Mouse (Mus musculus): ENCODE results near the gene Mapkap1. TPM values are rescaled to one million over a fixed set of nuclear protein-coding genes. Genes with fewer than 3 reads are reported as not detected.

Gene Mapkap1
- polyA plus RNA-seq, 1 experiment from 2014 or later: 108 TPM

GRCm38 (mm10) chr2:34599606-34600255, 193.2 kb downstream of the Mapkap1 start:
- WGBS: 59% methylated on average over 5 of the region's 5 CpGs
- H3K9ac ChIP-seq (ENCODE audit: low read length): no peak overlapping the region
- H3K27me3 ChIP-seq (ENCODE audit: control insufficient read depth, insufficient read depth, low read length): no peaks in the 10 kb centered on the region
- ATAC-seq (ENCODE audit: insufficient read depth, low FRiP score, low TSS enrichment): no peak
- peaks cover 40% of the 10 kb centered on the region for H3K4me1 ChIP-seq (ENCODE audit: control insufficient read depth, insufficient read depth, low read length)
- no peak overlapping the region for H3K4me2 ChIP-seq (ENCODE audit: low read depth)
- no peak overlapping the region for H3K27ac ChIP-seq (ENCODE audit: low read depth, low read length)
- DNase-seq (ENCODE audit: low spot score): no peak
- no peaks in the 10 kb centered on the region for H3K36me3 ChIP-seq (ENCODE audit: control insufficient read depth, insufficient read depth, low read length)
- no peaks in the 10 kb centered on the region for H3K9me3 ChIP-seq (ENCODE audit: control insufficient read depth, low read length)
- H3K4me3 ChIP-seq (ENCODE audit: low read depth, low read length): no peak overlapping the region

DNA sequence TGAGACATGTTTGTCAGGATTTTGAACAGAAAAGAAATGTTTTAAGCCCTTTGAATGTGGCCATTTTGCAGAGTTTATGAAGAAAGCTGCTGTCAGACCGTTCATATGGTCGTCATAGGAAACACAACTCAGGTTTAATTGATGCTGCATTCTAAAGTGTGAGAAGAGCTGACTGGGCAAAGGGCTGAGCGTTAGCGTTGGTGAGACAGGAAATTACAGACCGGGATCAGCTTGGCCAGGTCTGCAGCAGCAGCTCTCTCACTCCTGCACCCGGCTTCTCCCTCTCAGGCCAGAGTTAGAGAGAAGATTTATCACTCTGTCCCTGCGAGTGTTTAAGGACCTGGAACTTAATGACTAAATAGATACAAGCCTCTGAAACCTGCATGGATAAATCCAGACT, 194.2 kb downstream of the Mapkap1 start:
- WGBS: 10% methylated on average over 7 of the region's 7 CpGs
- Histone ChIP-seq H3K4me2 (ENCODE audit: low read depth) (no peak overlapping the region), H3K9ac (ENCODE audit: low read length) (no peak overlapping the region), H3K9me3 (ENCODE audit: control insufficient read depth, low read length) (no peaks in the 10 kb centered on the region), H3K4me3 (ENCODE audit: low read depth, low read length) (no peak overlapping the region), H3K27ac (ENCODE audit: low read depth, low read length) (0 out of 2 replicates have a peak overlapping the region, but pooled peaks have one; percentile 0), H3K36me3 (ENCODE audit: control insufficient read depth, insufficient read depth, low read length) (no peaks in the 10 kb centered on the region), H3K4me1 (ENCODE audit: control insufficient read depth, insufficient read depth, low read length) (peaks cover 40% of the 10 kb centered on the region), H3K27me3 (ENCODE audit: control insufficient read depth, insufficient read depth, low read length) (no peaks in the 10 kb centered on the region)
- no peak for ATAC-seq (ENCODE audit: insufficient read depth, low FRiP score, low TSS enrichment)
- DNase-seq (ENCODE audit: low spot score): no peak

DNA sequence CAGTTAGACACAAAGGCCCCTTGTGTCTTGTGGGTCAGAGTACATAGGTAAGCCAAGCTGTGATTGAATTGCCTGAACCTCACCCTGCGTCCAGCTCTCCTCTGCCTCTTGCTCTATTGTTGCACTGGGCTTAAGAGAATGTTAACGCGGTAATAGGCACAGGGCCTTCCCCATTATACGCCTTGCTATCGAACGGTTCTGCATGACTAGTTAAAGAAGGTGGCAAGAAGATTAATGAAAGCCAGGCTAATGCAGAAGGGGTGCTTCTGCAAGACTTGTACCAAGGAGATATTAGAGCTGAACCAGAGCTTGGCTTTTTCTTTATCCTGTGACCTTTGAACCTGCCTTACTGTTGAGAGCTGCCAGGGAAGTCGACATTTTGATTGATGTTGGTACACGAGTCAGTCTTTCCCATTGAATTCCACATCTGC, 195.6 kb downstream of the Mapkap1 start:
- peak; percentile 38 for DNase-seq (ENCODE audit: low spot score)
- Histone ChIP-seq H3K4me1 (ENCODE audit: control insufficient read depth, insufficient read depth, low read length) (peaks cover 40% of the 10 kb centered on the region), H3K27ac (ENCODE audit: low read depth, low read length) (0 out of 2 replicates have a peak overlapping the region, but pooled peaks have one; percentile 51), H3K4me3 (ENCODE audit: low read depth, low read length) (no peak overlapping the region), H3K27me3 (ENCODE audit: control insufficient read depth, insufficient read depth, low read length) (no peaks in the 10 kb centered on the region), H3K9me3 (ENCODE audit: control insufficient read depth, low read length) (no peaks in the 10 kb centered on the region), H3K4me2 (ENCODE audit: low read depth) (no peak overlapping the region), H3K9ac (ENCODE audit: low read length) (0 out of 2 replicates have a peak overlapping the region, but pooled peaks have one; percentile 12), H3K36me3 (ENCODE audit: control insufficient read depth, insufficient read depth, low read length) (no peaks in the 10 kb centered on the region)
- no peak for ATAC-seq (ENCODE audit: insufficient read depth, low FRiP score, low TSS enrichment)
- 11% methylated on average over 8 of the region's 8 CpGs for WGBS

GRCm38 (mm10) chr2:34602896-34603295, 196.3 kb downstream of the Mapkap1 start:
- H3K4me1 ChIP-seq (ENCODE audit: control insufficient read depth, insufficient read depth, low read length): peaks cover 40% of the 10 kb centered on the region
- DNase-seq (ENCODE audit: low spot score): no peak
- no peak for ATAC-seq (ENCODE audit: insufficient read depth, low FRiP score, low TSS enrichment)

GRCm38 (mm10) chr2:34603653-34604214, 197.2 kb downstream of the Mapkap1 start:
- Histone ChIP-seq H3K9ac (ENCODE audit: low read length) (no peak overlapping the region), H3K27ac (ENCODE audit: low read depth, low read length) (peak overlapping the region; percentile 0; the same call in 1 of the 2 replicates), H3K36me3 (ENCODE audit: control insufficient read depth, insufficient read depth, low read length) (no peaks in the 10 kb centered on the region), H3K27me3 (ENCODE audit: control insufficient read depth, insufficient read depth, low read length) (no peaks in the 10 kb centered on the region), H3K4me1 (ENCODE audit: control insufficient read depth, insufficient read depth, low read length) (peaks cover 40% of the 10 kb centered on the region), H3K4me2 (ENCODE audit: low read depth) (no peak overlapping the region), H3K9me3 (ENCODE audit: control insufficient read depth, low read length) (no peaks in the 10 kb centered on the region), H3K4me3 (ENCODE audit: low read depth, low read length) (no peak overlapping the region)
- WGBS: 19% methylated on average over 14 of the region's 14 CpGs
- ATAC-seq (ENCODE audit: insufficient read depth, low FRiP score, low TSS enrichment) (no peak), DNase-seq (ENCODE audit: low spot score) (peak; percentile 58)

More at GRCm38 (mm10) chr2:34602896-34603295, 196.3 kb downstream of the Mapkap1 start:
- Histone ChIP-seq H3K4me3 (ENCODE audit: low read depth, low read length) (no peak overlapping the region), H3K27ac (ENCODE audit: low read depth, low read length) (peak overlapping the region; percentile 41), H3K9me3 (ENCODE audit: control insufficient read depth, low read length) (no peaks in the 10 kb centered on the region), H3K36me3 (ENCODE audit: control insufficient read depth, insufficient read depth, low read length) (no peaks in the 10 kb centered on the region), H3K27me3 (ENCODE audit: control insufficient read depth, insufficient read depth, low read length) (no peaks in the 10 kb centered on the region), H3K9ac (ENCODE audit: low read length) (no peak overlapping the region), H3K4me2 (ENCODE audit: low read depth) (no peak overlapping the region)
- 61% methylated on average over 3 of the region's 3 CpGs for WGBS

GRCm38 (mm10) chr2:34605040-34605439, 198.5 kb downstream of the Mapkap1 start:
- 37% methylated on average over 3 of the region's 3 CpGs for WGBS
- no peak overlapping the region for H3K9ac ChIP-seq (ENCODE audit: low read length)
- no peak overlapping the region for H3K4me2 ChIP-seq (ENCODE audit: low read depth)
- H3K9me3 ChIP-seq (ENCODE audit: control insufficient read depth, low read length): no peaks in the 10 kb centered on the region
- DNase-seq (ENCODE audit: low spot score) (no peak), ATAC-seq (ENCODE audit: insufficient read depth, low FRiP score, low TSS enrichment) (no peak)
- H3K27me3 ChIP-seq (ENCODE audit: control insufficient read depth, insufficient read depth, low read length): no peaks in the 10 kb centered on the region
- H3K4me1 ChIP-seq (ENCODE audit: control insufficient read depth, insufficient read depth, low read length): peaks cover 34% of the 10 kb centered on the region
- no peak overlapping the region for H3K27ac ChIP-seq (ENCODE audit: low read depth, low read length)
- no peak overlapping the region for H3K4me3 ChIP-seq (ENCODE audit: low read depth, low read length)
- no peaks in the 10 kb centered on the region for H3K36me3 ChIP-seq (ENCODE audit: control insufficient read depth, insufficient read depth, low read length)

DNA sequence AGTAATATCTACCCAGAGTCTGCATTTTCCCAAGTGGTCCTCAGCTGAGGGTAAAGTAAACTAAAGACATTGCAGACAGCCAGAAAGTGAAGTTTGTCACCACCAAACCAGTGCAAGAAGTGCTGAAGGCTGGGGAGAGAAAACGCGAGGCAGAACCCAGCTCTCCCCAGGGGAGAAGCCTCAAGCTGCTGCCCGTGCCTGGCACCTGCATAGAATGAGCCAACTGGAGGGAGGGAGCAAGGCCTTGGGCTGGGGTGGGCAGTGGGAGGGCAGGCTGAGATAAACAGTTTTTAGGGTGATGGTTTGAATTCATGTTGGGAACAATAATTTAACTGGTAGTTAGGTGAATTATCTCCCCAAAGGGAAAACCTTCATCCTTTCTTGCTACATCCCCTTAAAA, 202.3 kb downstream of the Mapkap1 start:
- DNase-seq (ENCODE audit: low spot score) (no peak), ATAC-seq (ENCODE audit: insufficient read depth, low FRiP score, low TSS enrichment) (no peak)
- H3K27me3 ChIP-seq (ENCODE audit: control insufficient read depth, insufficient read depth, low read length): no peaks in the 10 kb centered on the region
- H3K4me3 ChIP-seq (ENCODE audit: low read depth, low read length): no peak overlapping the region
- 63% methylated on average over 3 of the region's 3 CpGs for WGBS
- no peaks in the 10 kb centered on the region for H3K9me3 ChIP-seq (ENCODE audit: control insufficient read depth, low read length)
- H3K36me3 ChIP-seq (ENCODE audit: control insufficient read depth, insufficient read depth, low read length): no peaks in the 10 kb centered on the region
- H3K4me2 ChIP-seq (ENCODE audit: low read depth): no peak overlapping the region
- no peak overlapping the region for H3K27ac ChIP-seq (ENCODE audit: low read depth, low read length)
- no peak overlapping the region for H3K9ac ChIP-seq (ENCODE audit: low read length)
- H3K4me1 ChIP-seq (ENCODE audit: control insufficient read depth, insufficient read depth, low read length): peaks cover 6% of the 10 kb centered on the region

DNA sequence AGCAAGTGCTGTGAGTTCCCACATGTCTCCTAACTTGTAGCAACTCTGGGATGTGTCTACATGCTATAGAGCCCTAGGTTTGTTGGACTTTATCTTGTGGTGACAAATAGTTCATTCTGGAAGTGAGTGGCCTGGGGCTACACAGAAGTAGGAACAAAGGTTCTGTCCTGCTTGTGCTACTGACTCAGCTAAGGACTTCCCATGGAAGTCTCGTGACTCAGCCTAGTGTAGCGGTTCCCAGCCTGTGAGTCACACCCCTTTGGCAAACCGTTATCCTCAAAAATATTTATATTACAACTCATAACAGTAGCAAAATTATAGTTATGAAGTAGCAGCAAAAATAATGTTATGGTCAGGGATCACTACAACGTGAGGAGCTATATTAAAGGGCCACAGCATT, 202.9 kb downstream of the Mapkap1 start:
- ATAC-seq (ENCODE audit: insufficient read depth, low FRiP score, low TSS enrichment) (no peak), DNase-seq (ENCODE audit: low spot score) (no peak)
- H3K4me1 ChIP-seq (ENCODE audit: control insufficient read depth, insufficient read depth, low read length): no peaks in the 10 kb centered on the region; the same call in 1 of the 2 replicates
- H3K27ac ChIP-seq (ENCODE audit: low read depth, low read length): no peak overlapping the region
- WGBS: 92% methylated on average over 4 of the region's 4 CpGs
- no peak overlapping the region for H3K4me2 ChIP-seq (ENCODE audit: low read depth)
- H3K9ac ChIP-seq (ENCODE audit: low read length): no peak overlapping the region
- no peaks in the 10 kb centered on the region for H3K36me3 ChIP-seq (ENCODE audit: control insufficient read depth, insufficient read depth, low read length)
- H3K4me3 ChIP-seq (ENCODE audit: low read depth, low read length): no peak overlapping the region
- no peaks in the 10 kb centered on the region for H3K27me3 ChIP-seq (ENCODE audit: control insufficient read depth, insufficient read depth, low read length)
- no peaks in the 10 kb centered on the region for H3K9me3 ChIP-seq (ENCODE audit: control insufficient read depth, low read length)

All from neural tube, embryonic 11.5 days (tissue).